Mouse (Mus musculus) stomach, postnatal 0 days (tissue): ENCODE data around the gene Rep15. TPM values are rescaled to one million over a fixed set of nuclear protein-coding genes. Genes with fewer than 3 reads are reported as not detected.

Source experiments
- ATAC-seq: fragments of 200-750 bp; cut with Nextera tagmentation; 2 replicates; pipeline ENCODE4 v1.8.0; 2017; ENCODE audit not compliant: low FRiP score, low TSS enrichment
- DNase-seq: peaks from one replicate; pipeline ENCODE4 v3.0.0-alpha.2; 2016; ENCODE audit warnings: low spot score
- H3K27ac ChIP-seq: fragments of 300-500 bp; sonication (generic); replicated peaks from 2 replicates; pipeline ENCODE4 v1.5.1; 2014; ENCODE audit warnings: mild to moderate bottlenecking, control low read depth
- H3K27me3 ChIP-seq: fragments of 300-500 bp; sonication (generic); 2 replicates; pipeline ENCODE4 v1.6.1; 2014; ENCODE audit warnings: low read length; ENCODE audit not compliant: control insufficient read depth, insufficient read depth
- H3K36me3 ChIP-seq: fragments of 300-500 bp; sonication (generic); 2 replicates; pipeline ENCODE4 v1.6.1; 2014; ENCODE audit warnings: low read length, mixed read lengths; ENCODE audit not compliant: control insufficient read depth, insufficient read depth
- H3K4me1 ChIP-seq: fragments of 300-500 bp; sonication (generic); replicated peaks from 2 replicates; pipeline ENCODE4 v1.6.1; 2014; ENCODE audit warnings: antibody characterized with exemption; ENCODE audit not compliant: control insufficient read depth, insufficient read depth
- H3K4me2 ChIP-seq: fragments of 300-500 bp; sonication (generic); replicated peaks from 2 replicates; pipeline ENCODE4 v1.6.1; 2014; ENCODE audit warnings: low read depth, mild to moderate bottlenecking, control low read depth, moderate library complexity
- H3K4me3 ChIP-seq: fragments of 300-500 bp; sonication (generic); 2 replicates; pipeline ENCODE4 v1.5.1; 2014; ENCODE audit warnings: low read depth, low read length, control low read depth
- H3K9ac ChIP-seq: fragments of 300-500 bp; sonication (generic); 2 replicates; pipeline ENCODE4 v1.6.1; 2014; ENCODE audit warnings: mild to moderate bottlenecking, low read length, control low read depth, mixed read lengths
- H3K9me3 ChIP-seq: fragments of 300-500 bp; sonication (generic); 2 replicates; pipeline ENCODE4 v1.6.1; 2016; ENCODE audit warnings: low read length; ENCODE audit not compliant: control insufficient read depth
- CTCF ChIP-seq: IDR thresholded peaks from 2 replicates; pipeline ENCODE4 v1.5.1; 2016; ENCODE audit warnings: antibody characterized with exemption, low read depth, mild to moderate bottlenecking, moderate library complexity
- EP300 ChIP-seq: optimal IDR thresholded peaks from 2 replicates; pipeline ENCODE3; 2016; ENCODE audit warnings: antibody characterized with exemption
- WGBS: fragments of 180-500 bp; shearing (Covaris S2); extraction: QIAGEN DNeasy Blood & Tissue Kit; methylation state at CpG from one replicate; pipeline ENCODE4 v1.1.7; 2014; 5-methylcytosine and 5-hydroxymethylcytosine counted together
- polyA plus RNA-seq: library from polyadenylated mRNA; unstranded; fragments of >200 nt; fragmentation: Nextera tagmentation; extraction: Ambion mirVana; gene quantifications from 2 replicates; pipeline ENCODE4 v1.2.1, GENCODE M21; 2015

Gene Rep15
- polyA plus RNA-seq: 173 and 196 TPM in 2 replicates

DNA sequence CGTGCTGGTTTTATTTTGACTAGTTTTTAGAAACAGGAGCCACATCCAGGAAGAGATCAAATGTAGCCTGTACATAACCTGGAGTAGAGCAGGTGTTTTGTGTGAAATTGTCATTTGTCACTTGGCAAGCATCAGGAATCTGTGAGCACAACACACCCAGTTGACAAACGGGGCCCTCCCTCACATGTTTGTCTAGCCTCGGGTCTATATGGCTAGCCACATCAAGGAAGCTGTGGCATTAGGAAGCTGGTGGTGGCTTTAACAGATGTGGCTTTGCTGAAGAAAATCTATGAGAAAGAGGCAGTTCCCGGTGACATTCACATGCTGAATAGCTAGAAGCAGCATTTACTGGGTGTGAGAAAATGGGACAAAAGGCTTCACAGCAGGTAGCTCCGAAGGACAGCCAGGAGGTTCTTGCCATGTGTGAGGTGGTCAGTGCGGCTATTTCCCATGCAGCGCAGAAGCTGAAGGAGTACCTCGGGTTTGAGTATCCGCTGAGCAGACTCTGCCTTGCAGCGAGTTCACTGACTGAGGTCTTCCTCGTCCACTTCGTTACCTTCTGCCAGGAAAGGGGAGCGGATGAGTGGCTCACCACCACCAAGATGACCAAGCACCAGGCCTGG, at the start of gene Rep15:
Gene Rep15 (plus strand): TSS at position 282 of the 623 bp plus-strand sequence.
- Histone ChIP-seq H3K36me3 (peaks cover 12% of the 10 kb centered on the region; the same call in 1 of the 2 replicates), H3K9me3 (no peaks in the 10 kb centered on the region), H3K4me1 (no peaks in the 10 kb centered on the region), H3K27me3 (no peaks in the 10 kb centered on the region), H3K27ac (peak within 1 kb of the TSS; percentile 36; the same call in 1 of the 2 replicates), H3K9ac (peak within 1 kb of the TSS; percentile 36), H3K4me3 (no peak within 1 kb of the TSS), H3K4me2 (no peak within 1 kb of the TSS)
- ATAC-seq: peak; percentile 89
- 56% methylated on average over 13 of the region's 13 CpGs for WGBS
- TF ChIP-seq CTCF: no peak
- no peak for TF ChIP-seq EP300
- DNase-seq: peak; percentile 62

DNA sequence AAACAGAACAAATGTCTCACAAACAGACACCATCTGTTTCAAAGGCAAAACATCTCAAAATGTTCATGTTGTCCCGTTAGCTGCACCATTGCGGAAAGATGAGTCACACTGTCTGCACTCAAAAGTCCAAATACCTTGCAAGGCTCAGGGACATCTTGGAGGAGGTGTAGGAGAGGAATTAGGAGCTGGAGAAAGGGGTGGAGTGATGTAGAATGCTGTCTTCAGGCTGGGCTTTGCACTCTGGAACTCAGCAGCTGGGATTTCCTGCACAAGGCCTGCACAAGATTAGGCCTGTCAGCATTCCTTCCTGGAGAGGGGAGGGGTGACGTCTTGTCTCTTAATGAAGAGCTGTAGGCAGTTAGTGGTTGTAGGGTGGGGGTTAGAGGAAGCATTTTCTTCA, 47.8 kb upstream of the Rep15 start:
- ATAC-seq (no peak), DNase-seq (no peak)
- no peak overlapping the region for H3K27ac ChIP-seq
- H3K4me1 ChIP-seq: no peaks in the 10 kb centered on the region
- H3K9me3 ChIP-seq: no peaks in the 10 kb centered on the region
- WGBS: 51% methylated on average over 3 of the region's 3 CpGs
- no peak overlapping the region for H3K4me3 ChIP-seq
- no peak overlapping the region for H3K4me2 ChIP-seq
- H3K36me3 ChIP-seq: no peaks in the 10 kb centered on the region
- H3K9ac ChIP-seq: no peak overlapping the region
- H3K27me3 ChIP-seq: no peaks in the 10 kb centered on the region
- TF ChIP-seq CTCF: no peak

- Histone ChIP-seq H3K4me1 (no peaks in the 10 kb centered on the region), H3K36me3 (peaks cover 11% of the 10 kb centered on the region), H3K4me2 (no peak overlapping the region), H3K27ac (no peak overlapping the region), H3K9me3 (no peaks in the 10 kb centered on the region), H3K27me3 (no peaks in the 10 kb centered on the region), H3K4me3 (no peak overlapping the region), H3K9ac (no peak overlapping the region)
- ATAC-seq (no peak), DNase-seq (peak; percentile 60)
- TF ChIP-seq CTCF (peak; percentile 85), EP300 (no peak)
- 33% methylated on average over 5 of the region's 5 CpGs for WGBS
Observed at GRCm38 (mm10) chr6:146994236-146994635, 38.1 kb upstream of the Rep15 start.

DNA sequence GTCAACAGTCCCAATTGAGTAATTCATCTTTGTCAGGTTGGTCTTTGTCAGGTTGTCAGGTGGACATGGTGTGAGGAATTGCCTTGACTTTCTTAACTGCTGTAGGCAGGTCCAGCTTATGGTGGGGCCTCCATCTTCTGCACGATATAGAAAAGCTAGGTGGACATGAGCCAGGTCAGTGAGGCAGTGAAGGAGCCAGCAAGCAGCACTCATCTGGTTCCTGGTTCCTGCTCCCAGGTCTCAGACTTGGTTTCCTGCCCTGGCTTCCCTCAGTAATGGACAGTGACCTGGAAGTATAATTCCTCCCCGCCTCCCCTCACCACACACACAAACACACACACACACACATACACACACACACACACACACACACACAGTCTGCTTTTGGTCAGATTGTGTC, 37.0 kb upstream of the Rep15 start:
- H3K27me3 ChIP-seq: no peaks in the 10 kb centered on the region
- no peak for DNase-seq
- WGBS: 81% methylated on average over 2 of the region's 2 CpGs
- H3K4me3 ChIP-seq: no peak overlapping the region
- H3K4me1 ChIP-seq: no peaks in the 10 kb centered on the region
- ATAC-seq: no peak
- H3K27ac ChIP-seq: no peak overlapping the region
- H3K36me3 ChIP-seq: peaks cover 11% of the 10 kb centered on the region
- H3K4me2 ChIP-seq: no peak overlapping the region
- H3K9me3 ChIP-seq: no peaks in the 10 kb centered on the region
- TF ChIP-seq EP300 (no peak), CTCF (no peak)
- H3K9ac ChIP-seq: no peak overlapping the region

- no peak overlapping the region for H3K9ac ChIP-seq
- no peak for TF ChIP-seq EP300
- TF ChIP-seq CTCF: no peak
Observed at GRCm38 (mm10) chr6:146995878-146996277, 36.5 kb upstream of the Rep15 start.

GRCm38 (mm10) chr6:146997006-146997405, 35.4 kb upstream of the Rep15 start:
- 55% methylated on average over 6 of the region's 6 CpGs for WGBS
- DNase-seq: no peak
- peaks cover 18% of the 10 kb centered on the region for H3K36me3 ChIP-seq
- TF ChIP-seq CTCF (no peak), EP300 (no peak)
- H3K27ac ChIP-seq: no peak overlapping the region
- no peak for ATAC-seq
- H3K4me2 ChIP-seq: no peak overlapping the region
- H3K9ac ChIP-seq: no peak overlapping the region
- no peak overlapping the region for H3K4me3 ChIP-seq
- no peaks in the 10 kb centered on the region for H3K27me3 ChIP-seq
- H3K9me3 ChIP-seq: no peaks in the 10 kb centered on the region
- H3K4me1 ChIP-seq: no peaks in the 10 kb centered on the region

More at GRCm38 (mm10) chr6:146995878-146996277, 36.5 kb upstream of the Rep15 start:
- 88% methylated on average over 6 of the region's 6 CpGs for WGBS
- DNase-seq (no peak), ATAC-seq (no peak)
- H3K4me1 ChIP-seq: no peaks in the 10 kb centered on the region
- no peak overlapping the region for H3K4me3 ChIP-seq
- H3K36me3 ChIP-seq: peaks cover 13% of the 10 kb centered on the region
- H3K4me2 ChIP-seq: no peak overlapping the region
- no peaks in the 10 kb centered on the region for H3K9me3 ChIP-seq
- H3K27me3 ChIP-seq: no peaks in the 10 kb centered on the region
- no peak overlapping the region for H3K27ac ChIP-seq
